Mouse (Mus musculus) lung, postnatal 14 days (tissue): Measurements from ENCODE around the gene Otop3.

ENCODE experiments used
- DNase-seq: peaks from one replicate; pipeline ENCODE4 v3.0.0; 2021

Otop3 gene

GRCm38 (mm10) chr11:115334531-115334930 is at the start of gene Otop3:
Gene Otop3 (plus strand): TSS chr11:115334731.
- no peak for DNase-seq

- DNase-seq, result no peak
Observed at GRCm38 (mm10) chr11:115285282-115285681, 49.2 kb upstream of the Otop3 start.

- DNase-seq, result no peak
Observed at GRCm38 (mm10) chr11:115286201-115286993, 48.1 kb upstream of the Otop3 start.

GRCm38 (mm10) chr11:115287386-115287785 is 47.1 kb upstream of the Otop3 start:
- no peak for DNase-seq

- DNase-seq, result no peak
Observed at GRCm38 (mm10) chr11:115288305-115288704, 46.2 kb upstream of the Otop3 start.

- DNase-seq, result no peak
Observed at GRCm38 (mm10) chr11:115289885-115290284, 44.6 kb upstream of the Otop3 start.

- DNase-seq, result no peak
Observed at GRCm38 (mm10) chr11:115290314-115290713, 44.2 kb upstream of the Otop3 start.

GRCm38 (mm10) chr11:115290919-115291318 is 43.6 kb upstream of the Otop3 start:
- peak; percentile 80 for DNase-seq

GRCm38 (mm10) chr11:115291503-115291902 is 43.0 kb upstream of the Otop3 start:
- no peak for DNase-seq

GRCm38 (mm10) chr11:115292631-115293375 is 41.7 kb upstream of the Otop3 start:
- no peak for DNase-seq

GRCm38 (mm10) chr11:115295939-115296338 is 38.6 kb upstream of the Otop3 start:
- DNase-seq, result no peak

GRCm38 (mm10) chr11:115296471-115297210 is 37.9 kb upstream of the Otop3 start:
- DNase-seq, result no peak

- peak; percentile 37 for DNase-seq
Observed at GRCm38 (mm10) chr11:115297214-115297826, 37.2 kb upstream of the Otop3 start, which contains the start of gene Fads6. Gene Fads6 (minus strand): TSS chr11:115297663.

- no peak for DNase-seq
Observed at GRCm38 (mm10) chr11:115298160-115298559, 36.4 kb upstream of the Otop3 start.

GRCm38 (mm10) chr11:115300745-115301144 is 33.8 kb upstream of the Otop3 start:
- DNase-seq, result no peak

GRCm38 (mm10) chr11:115301351-115301750 is 33.2 kb upstream of the Otop3 start:
- no peak for DNase-seq

- no peak for DNase-seq
Observed at GRCm38 (mm10) chr11:115303167-115303566, 31.4 kb upstream of the Otop3 start.

GRCm38 (mm10) chr11:115306863-115307262 is 27.7 kb upstream of the Otop3 start, which contains the start of gene Otop2:
Gene Otop2 (plus strand): TSS chr11:115307163.
- DNase-seq, result no peak

GRCm38 (mm10) chr11:115308781-115309180 is 25.8 kb upstream of the Otop3 start:
- no peak for DNase-seq

GRCm38 (mm10) chr11:115314249-115314648 is 20.3 kb upstream of the Otop3 start:
- no peak for DNase-seq

- no peak for DNase-seq
Observed at GRCm38 (mm10) chr11:115317204-115317603, 17.3 kb upstream of the Otop3 start.

- no peak for DNase-seq
Observed at GRCm38 (mm10) chr11:115318245-115319027, 16.1 kb upstream of the Otop3 start.
